Mouse (Mus musculus) ovary, postnatal 36 days (tissue): Measurements from ENCODE around the gene Adam3.

Source experiments
- DNase-seq: peaks from one replicate; pipeline ENCODE4 v3.0.0; 2022; ENCODE audit warnings: low spot score, mixed read lengths

The Adam3 gene

GRCm38 (mm10) chr8:24725630-24726029 is at the start of gene Adam3:
Adam3 (minus strand) TSS chr8:24725852.
- DNase-seq, result no peak

- DNase-seq, result no peak
Measured at GRCm38 (mm10) chr8:24724886-24725626, 596 bp downstream of the Adam3 start.
